Mouse (Mus musculus) CH12.LX (cell line): ENCODE data around the gene Sh3rf3.

ENCODE experiments used
- CHD1 ChIP-seq: IDR thresholded peaks from 2 replicates; pipeline ENCODE4 v1.6.1; 2012; ENCODE audit warnings: low read depth, low read length, improper control_type of control experiment, inconsistent platforms
- CTCF ChIP-seq, 2 experiments: IDR thresholded peaks in 1 of 2; conservative IDR thresholded peaks in 1 of 2; 2 replicates each; pipeline ENCODE4 v1.5.1; 2011 to 2012; ENCODE audit warnings: low read depth in 2 of 2, low read length in 2 of 2, improper control_type of control experiment in 1 of 2, inconsistent platforms in 1 of 2, mild to moderate bottlenecking in 1 of 2, moderate library complexity in 1 of 2
- EP300 ChIP-seq: IDR thresholded peaks from 2 replicates; pipeline ENCODE4 v1.6.1; 2011; ENCODE audit warnings: low read length, improper control_type of control experiment
- MAFK ChIP-seq: IDR thresholded peaks from 2 replicates; pipeline ENCODE4 v1.6.1; 2011; ENCODE audit warnings: low read length, improper control_type of control experiment; ENCODE audit not compliant: insufficient replicate concordance
- POLR2A ChIP-seq: IDR thresholded peaks from 2 replicates; pipeline ENCODE4 v1.6.1; 2011; ENCODE audit warnings: low read depth, mild to moderate bottlenecking, improper control_type of control experiment, low read length
- TCF12 ChIP-seq: IDR thresholded peaks from 2 replicates; pipeline ENCODE4 v1.6.1; 2014; ENCODE audit warnings: low read depth, mild to moderate bottlenecking, inconsistent platforms, low read length, improper control_type of control experiment

GRCm38 (mm10) chr10:58837504-58837903 is 24.3 kb downstream of the Sh3rf3 start:
- TF ChIP-seq CTCF (conservative IDR thresholded peaks at IDR 0.05 in 1 of 2, IDR thresholded peaks at IDR 0.05 in 1 of 2; ENCODE audit: low read depth in 2 of 2, low read length in 2 of 2) = no peak
- no peak for TF ChIP-seq TCF12
- TF ChIP-seq POLR2A = no peak
- TF ChIP-seq EP300 = no peak
- no peak for TF ChIP-seq MAFK
- TF ChIP-seq CHD1 = no peak
